Mouse (Mus musculus): ENCODE results near the gene Adgrg3. TPM values are rescaled to one million over a fixed set of nuclear protein-coding genes. Genes with fewer than 3 reads are reported as not detected.

Gene Adgrg3
- polyA plus RNA-seq, 1 experiment from 2014 or later: 3.6 TPM

GRCm38 (mm10) chr8:94983881-94984516 is 33.5 kb upstream of the Adgrg3 start:
- peak overlapping the region; percentile 29 for H3K27ac ChIP-seq
- H3K4me2 ChIP-seq: peak overlapping the region; percentile 19; the same call in 1 of the 2 replicates
- H3K4me1 ChIP-seq: peaks cover 34% of the 10 kb centered on the region

GRCm38 (mm10) chr8:94985023-94985422 is 32.5 kb upstream of the Adgrg3 start:
- no peak overlapping the region for H3K4me2 ChIP-seq
- H3K4me1 ChIP-seq: peaks cover 34% of the 10 kb centered on the region
- ATAC-seq (ENCODE audit: insufficient number of reproducible peaks, low FRiP score, low TSS enrichment, low read depth): no peak
- H3K36me3 ChIP-seq: no peaks in the 10 kb centered on the region
- H3K27me3 ChIP-seq: no peaks in the 10 kb centered on the region
- H3K27ac ChIP-seq: no peak overlapping the region
- H3K4me3 ChIP-seq: no peak overlapping the region
- 81% methylated on average over 6 of the region's 6 CpGs for WGBS
- no peak overlapping the region for H3K9ac ChIP-seq
- no peaks in the 10 kb centered on the region for H3K9me3 ChIP-seq

More at GRCm38 (mm10) chr8:94983881-94984516, 33.5 kb upstream of the Adgrg3 start:
- peak; percentile 52 for ATAC-seq (ENCODE audit: insufficient number of reproducible peaks, low FRiP score, low TSS enrichment, low read depth)
- H3K36me3 ChIP-seq: no peaks in the 10 kb centered on the region
- no peak overlapping the region for H3K9ac ChIP-seq
- H3K4me3 ChIP-seq: no peak overlapping the region
- no peaks in the 10 kb centered on the region for H3K27me3 ChIP-seq
- H3K9me3 ChIP-seq: no peaks in the 10 kb centered on the region
- WGBS: 20% methylated on average over 10 of the region's 10 CpGs

- Histone ChIP-seq H3K4me2 (no peak overlapping the region), H3K36me3 (no peaks in the 10 kb centered on the region), H3K27ac (no peak overlapping the region), H3K4me3 (no peak overlapping the region), H3K9me3 (no peaks in the 10 kb centered on the region), H3K27me3 (no peaks in the 10 kb centered on the region), H3K4me1 (peaks cover 42% of the 10 kb centered on the region), H3K9ac (no peak overlapping the region)
- ATAC-seq (ENCODE audit: insufficient number of reproducible peaks, low FRiP score, low TSS enrichment, low read depth): no peak
- 46% methylated on average over 5 of the region's 5 CpGs for WGBS
Observed at GRCm38 (mm10) chr8:94986676-94987075, 30.8 kb upstream of the Adgrg3 start.

GRCm38 (mm10) chr8:94987553-94987952 is 29.9 kb upstream of the Adgrg3 start:
- WGBS: 80% methylated on average over 7 of the region's 7 CpGs
- no peak overlapping the region for H3K9ac ChIP-seq
- H3K4me2 ChIP-seq: no peak overlapping the region

GRCm38 (mm10) chr8:94988619-94989018 is 28.9 kb upstream of the Adgrg3 start:
- 65% methylated on average over 6 of the region's 6 CpGs for WGBS
- Histone ChIP-seq H3K4me2 (no peak overlapping the region), H3K36me3 (no peaks in the 10 kb centered on the region), H3K9ac (no peak overlapping the region), H3K27me3 (no peaks in the 10 kb centered on the region), H3K27ac (no peak overlapping the region), H3K4me1 (peaks cover 50% of the 10 kb centered on the region), H3K4me3 (no peak overlapping the region), H3K9me3 (no peaks in the 10 kb centered on the region)
- no peak for ATAC-seq (ENCODE audit: insufficient number of reproducible peaks, low FRiP score, low TSS enrichment, low read depth)

More at GRCm38 (mm10) chr8:94987553-94987952, 29.9 kb upstream of the Adgrg3 start:
- H3K4me3 ChIP-seq: no peak overlapping the region
- no peaks in the 10 kb centered on the region for H3K9me3 ChIP-seq
- H3K27me3 ChIP-seq: no peaks in the 10 kb centered on the region
- H3K27ac ChIP-seq: no peak overlapping the region
- no peak for ATAC-seq (ENCODE audit: insufficient number of reproducible peaks, low FRiP score, low TSS enrichment, low read depth)
- no peaks in the 10 kb centered on the region for H3K36me3 ChIP-seq
- peaks cover 51% of the 10 kb centered on the region for H3K4me1 ChIP-seq

GRCm38 (mm10) chr8:94989711-94990110 is 27.8 kb upstream of the Adgrg3 start:
- Histone ChIP-seq H3K4me3 (no peak overlapping the region), H3K27ac (no peak overlapping the region), H3K4me1 (peaks cover 50% of the 10 kb centered on the region), H3K27me3 (no peaks in the 10 kb centered on the region), H3K9ac (no peak overlapping the region), H3K9me3 (no peaks in the 10 kb centered on the region), H3K36me3 (no peaks in the 10 kb centered on the region), H3K4me2 (no peak overlapping the region)
- no peak for ATAC-seq (ENCODE audit: insufficient number of reproducible peaks, low FRiP score, low TSS enrichment, low read depth)
- 80% methylated on average over 4 of the region's 4 CpGs for WGBS

- ATAC-seq (ENCODE audit: insufficient number of reproducible peaks, low FRiP score, low TSS enrichment, low read depth): no peak
- Histone ChIP-seq H3K27ac (peak overlapping the region; percentile 52), H3K9ac (no peak overlapping the region)
Observed at GRCm38 (mm10) chr8:94990598-94991453, 26.7 kb upstream of the Adgrg3 start.

GRCm38 (mm10) chr8:94991454-94991994 is 26.0 kb upstream of the Adgrg3 start:
- WGBS: 80% methylated on average over 9 of the region's 9 CpGs
- peak overlapping the region; percentile 52; the same call in 1 of the 2 replicates for H3K27ac ChIP-seq

More at GRCm38 (mm10) chr8:94990598-94991453, 26.7 kb upstream of the Adgrg3 start:
- Histone ChIP-seq H3K9me3 (no peaks in the 10 kb centered on the region), H3K4me1 (peaks cover 47% of the 10 kb centered on the region), H3K4me2 (no peak overlapping the region), H3K36me3 (no peaks in the 10 kb centered on the region), H3K27me3 (no peaks in the 10 kb centered on the region), H3K4me3 (no peak overlapping the region)
- 51% methylated on average over 11 of the region's 11 CpGs for WGBS

GRCm38 (mm10) chr8:94992010-94992409 is 25.5 kb upstream of the Adgrg3 start:
- peaks cover 43% of the 10 kb centered on the region for H3K4me1 ChIP-seq
- WGBS: 73% methylated on average over 4 of the region's 4 CpGs
- no peak for ATAC-seq (ENCODE audit: insufficient number of reproducible peaks, low FRiP score, low TSS enrichment, low read depth)

More at GRCm38 (mm10) chr8:94991454-94991994, 26.0 kb upstream of the Adgrg3 start:
- Histone ChIP-seq H3K9me3 (no peaks in the 10 kb centered on the region), H3K9ac (no peak overlapping the region), H3K4me2 (no peak overlapping the region), H3K4me1 (peaks cover 45% of the 10 kb centered on the region), H3K36me3 (no peaks in the 10 kb centered on the region), H3K27me3 (no peaks in the 10 kb centered on the region), H3K4me3 (no peak overlapping the region)
- ATAC-seq (ENCODE audit: insufficient number of reproducible peaks, low FRiP score, low TSS enrichment, low read depth): no peak

GRCm38 (mm10) chr8:94992534-94992933 is 25.0 kb upstream of the Adgrg3 start:
- Histone ChIP-seq H3K9ac (no peak overlapping the region), H3K4me1 (peaks cover 46% of the 10 kb centered on the region), H3K36me3 (no peaks in the 10 kb centered on the region), H3K9me3 (no peaks in the 10 kb centered on the region), H3K27ac (peak overlapping the region; percentile 59), H3K4me3 (no peak overlapping the region), H3K4me2 (no peak overlapping the region), H3K27me3 (no peaks in the 10 kb centered on the region)
- WGBS: 63% methylated on average over 5 of the region's 5 CpGs
- ATAC-seq (ENCODE audit: insufficient number of reproducible peaks, low FRiP score, low TSS enrichment, low read depth): no peak

More at GRCm38 (mm10) chr8:94992010-94992409, 25.5 kb upstream of the Adgrg3 start:
- no peaks in the 10 kb centered on the region for H3K36me3 ChIP-seq
- H3K4me2 ChIP-seq: no peak overlapping the region
- H3K9ac ChIP-seq: no peak overlapping the region
- no peak overlapping the region for H3K4me3 ChIP-seq
- no peaks in the 10 kb centered on the region for H3K9me3 ChIP-seq
- H3K27ac ChIP-seq: peak overlapping the region; percentile 59; the same call in 1 of the 2 replicates
- H3K27me3 ChIP-seq: no peaks in the 10 kb centered on the region

GRCm38 (mm10) chr8:94992996-94993724 is 24.3 kb upstream of the Adgrg3 start:
- 67% methylated on average over 9 of the region's 9 CpGs for WGBS
- H3K36me3 ChIP-seq: no peaks in the 10 kb centered on the region
- no peaks in the 10 kb centered on the region for H3K27me3 ChIP-seq
- peak overlapping the region; percentile 59 for H3K27ac ChIP-seq
- H3K4me2 ChIP-seq: no peak overlapping the region
- H3K4me3 ChIP-seq: no peak overlapping the region
- no peak for ATAC-seq (ENCODE audit: insufficient number of reproducible peaks, low FRiP score, low TSS enrichment, low read depth)
- H3K4me1 ChIP-seq: peaks cover 50% of the 10 kb centered on the region
- no peak overlapping the region for H3K9ac ChIP-seq
- no peaks in the 10 kb centered on the region for H3K9me3 ChIP-seq
